Mouse (Mus musculus) ES-E14 (cell line): Measurements from ENCODE around the gene Slc28a3.

ENCODE experiments used
- CHD2 ChIP-seq: IDR thresholded peaks from 2 replicates; pipeline ENCODE4 v1.6.1; 2014; ENCODE audit warnings: mild to moderate bottlenecking, low read depth, low read length, inconsistent platforms
- HCFC1 ChIP-seq: IDR thresholded peaks from 2 replicates; pipeline ENCODE4 v1.6.1; 2012; ENCODE audit warnings: low read length, inconsistent platforms, borderline replicate concordance; ENCODE audit not compliant: insufficient read depth
- MAFK ChIP-seq: IDR thresholded peaks from 2 replicates; pipeline ENCODE4 v1.6.1; 2014; ENCODE audit warnings: mild to moderate bottlenecking, low read depth, low read length, inconsistent platforms; ENCODE audit not compliant: insufficient read depth
- ZC3H11A ChIP-seq: IDR thresholded peaks from 2 replicates; pipeline ENCODE4 v1.6.1; 2012; ENCODE audit warnings: low read depth, mild to moderate bottlenecking, inconsistent platforms, low read length, borderline replicate concordance

- TF ChIP-seq CHD2 (no peak), HCFC1 (no peak), MAFK (no peak), ZC3H11A (no peak)
Measured at GRCm38 (mm10) chr13:58656885-58657284, 46.2 kb upstream of the Slc28a3 start.
